Mouse (Mus musculus): ENCODE measurements around the gene Dchs1.
A peak's percentile ranks its signal among the peaks of the same experiment; 100 is the strongest.
"Not testable (repeated sequence)": the region's sequence is repeated elsewhere in the genome, so short reads cannot be mapped to it uniquely, and the experiment has no call there.

The Dchs1 gene

GRCm38 (mm10) chr7:105741978-105742377 lies 45.5 kb downstream of the Dchs1 start:
- no peak for DNase-seq

GRCm38 (mm10) chr7:105740851-105741250 lies 46.6 kb downstream of the Dchs1 start:
- DNase-seq: no peak

- DNase-seq: no peak
Measured at GRCm38 (mm10) chr7:105740089-105740795, 47.2 kb downstream of the Dchs1 start.

GRCm38 (mm10) chr7:105738948-105739347 lies 48.5 kb downstream of the Dchs1 start:
- DNase-seq: peak; percentile 59

GRCm38 (mm10) chr7:105738286-105738685 lies 49.2 kb downstream of the Dchs1 start:
- no peak for DNase-seq

- DNase-seq: no peak
Measured at GRCm38 (mm10) chr7:105737648-105738047, 49.8 kb downstream of the Dchs1 start.

- DNase-seq: no peak
Measured at GRCm38 (mm10) chr7:105736911-105737521, 50.4 kb downstream of the Dchs1 start, which contains the start of gene Rrp8. Gene Rrp8 (minus strand): TSS chr7:105737385.

- peak; percentile 94 for DNase-seq
Measured at GRCm38 (mm10) chr7:105736264-105736901, 51.1 kb downstream of the Dchs1 start, which contains the start of gene Ilk. Gene Ilk (plus strand): TSS chr7:105736592.

GRCm38 (mm10) chr7:105735464-105735863 lies 52.0 kb downstream of the Dchs1 start:
- not testable (repeated sequence) for DNase-seq

GRCm38 (mm10) chr7:105734826-105735225 lies 52.6 kb downstream of the Dchs1 start:
- no peak for DNase-seq

GRCm38 (mm10) chr7:105733836-105734235 lies 53.6 kb downstream of the Dchs1 start:
- no peak for DNase-seq

GRCm38 (mm10) chr7:105728701-105729428 lies 58.6 kb downstream of the Dchs1 start:
- DNase-seq: no peak

GRCm38 (mm10) chr7:105726980-105727325 lies 60.5 kb downstream of the Dchs1 start:
- DNase-seq: no peak

GRCm38 (mm10) chr7:105726144-105726979 lies 61.1 kb downstream of the Dchs1 start:
- peak; percentile 81 for DNase-seq

- no peak for DNase-seq
Measured at GRCm38 (mm10) chr7:105721916-105722315, 65.5 kb downstream of the Dchs1 start.

- DNase-seq: no peak
Measured at GRCm38 (mm10) chr7:105715366-105715765, 72.1 kb downstream of the Dchs1 start.

GRCm38 (mm10) chr7:105708733-105709132 lies 78.7 kb downstream of the Dchs1 start:
- DNase-seq: no peak

- no peak for DNase-seq
Measured at GRCm38 (mm10) chr7:105703816-105704215, 83.6 kb downstream of the Dchs1 start.

GRCm38 (mm10) chr7:105703184-105703583 lies 84.3 kb downstream of the Dchs1 start:
- no peak for DNase-seq
